Mouse (Mus musculus) heart, adult 2 months (tissue): Measurements from ENCODE around the gene AC124502.3. TPM values are rescaled to one million over a fixed set of nuclear protein-coding genes. Genes with fewer than 3 reads are reported as not detected.

Source experiments
- DNase-seq, 2 experiments: peaks; one replicate each; pipeline ENCODE4 v3.0.0; 2021
- H3K27ac ChIP-seq: fragments of 200-600 bp; 2 replicates; pipeline ENCODE4 v1.8.1; 2022
- H3K27me3 ChIP-seq: fragments of 200-500 bp; 2 replicates; pipeline ENCODE4 v1.6.1; 2012; ENCODE audit warnings: mild to moderate bottlenecking, low read length, inconsistent platforms, mixed read lengths; ENCODE audit not compliant: control insufficient read depth, insufficient read depth
- H3K36me3 ChIP-seq: fragments of 200-500 bp; 2 replicates; pipeline ENCODE4 v1.6.1; 2012; ENCODE audit warnings: low read length, inconsistent platforms; ENCODE audit not compliant: control insufficient read depth, insufficient read depth
- H3K4me1 ChIP-seq: fragments of 200-500 bp; 2 replicates; pipeline ENCODE4 v1.6.1; 2011; ENCODE audit warnings: low read length; ENCODE audit not compliant: control insufficient read depth, insufficient read depth
- H3K4me3 ChIP-seq: fragments of 200-600 bp; 2 replicates; pipeline ENCODE4 v1.8.1; 2022
- H3K79me2 ChIP-seq: fragments of 200-500 bp; replicated peaks from 2 replicates; pipeline ENCODE4 v1.6.1; 2012; ENCODE audit warnings: mild to moderate bottlenecking, inconsistent platforms, low read length, moderate library complexity, mixed read lengths; ENCODE audit not compliant: control insufficient read depth, insufficient read depth
- H3K9ac ChIP-seq: fragments of 200-500 bp; 2 replicates; pipeline ENCODE4 v1.6.1; 2012; ENCODE audit warnings: low read depth, mild to moderate bottlenecking, control low read depth, inconsistent platforms, low read length, mixed read lengths
- CTCF ChIP-seq: fragments of 200-600 bp; IDR thresholded peaks from 2 replicates; pipeline ENCODE4 v1.8.1; 2022; ENCODE audit warnings: antibody characterized with exemption, mild to moderate bottlenecking, moderate library complexity
- EP300 ChIP-seq: fragments of 200-500 bp; IDR thresholded peaks from 2 replicates; pipeline ENCODE4 v1.6.1; 2011; ENCODE audit warnings: low read depth, low read length, control low read depth; ENCODE audit not compliant: insufficient read depth
- POLR2A ChIP-seq: fragments of 200-500 bp; IDR thresholded peaks from 2 replicates; pipeline ENCODE4 v1.6.1; 2011; ENCODE audit warnings: mild to moderate bottlenecking, low read depth, low read length, control low read depth; ENCODE audit not compliant: insufficient read depth
- WGBS: fragments of 180-500 bp; shearing (Covaris S2); methylation state at CpG from one replicate; pipeline ENCODE4 v1.1.7; 2018; 5-methylcytosine and 5-hydroxymethylcytosine counted together
- intact Hi-C: fragments of 180-260 bp; cut with DNase I; formaldehyde crosslinking; loops from one replicate; pipeline ENCODE4 v1.15.1; 2025
- polyA plus RNA-seq: library from polyadenylated mRNA; depleted of rRNA; stranded (reverse); fragments of >200 nt; gene quantifications from 2 replicates; pipeline ENCODE4 v1.2.3, GENCODE M21; 2012
- total RNA-seq, 2 experiments: library from RNA; stranded (reverse); gene quantifications; 2 replicates each; pipeline ENCODE4 v1.2.3; 2021

The AC124502.3 gene
- total and polyA plus RNA-seq, 3 experiments, result 0.08 to 2.3 (median 1.3) TPM

DNA sequence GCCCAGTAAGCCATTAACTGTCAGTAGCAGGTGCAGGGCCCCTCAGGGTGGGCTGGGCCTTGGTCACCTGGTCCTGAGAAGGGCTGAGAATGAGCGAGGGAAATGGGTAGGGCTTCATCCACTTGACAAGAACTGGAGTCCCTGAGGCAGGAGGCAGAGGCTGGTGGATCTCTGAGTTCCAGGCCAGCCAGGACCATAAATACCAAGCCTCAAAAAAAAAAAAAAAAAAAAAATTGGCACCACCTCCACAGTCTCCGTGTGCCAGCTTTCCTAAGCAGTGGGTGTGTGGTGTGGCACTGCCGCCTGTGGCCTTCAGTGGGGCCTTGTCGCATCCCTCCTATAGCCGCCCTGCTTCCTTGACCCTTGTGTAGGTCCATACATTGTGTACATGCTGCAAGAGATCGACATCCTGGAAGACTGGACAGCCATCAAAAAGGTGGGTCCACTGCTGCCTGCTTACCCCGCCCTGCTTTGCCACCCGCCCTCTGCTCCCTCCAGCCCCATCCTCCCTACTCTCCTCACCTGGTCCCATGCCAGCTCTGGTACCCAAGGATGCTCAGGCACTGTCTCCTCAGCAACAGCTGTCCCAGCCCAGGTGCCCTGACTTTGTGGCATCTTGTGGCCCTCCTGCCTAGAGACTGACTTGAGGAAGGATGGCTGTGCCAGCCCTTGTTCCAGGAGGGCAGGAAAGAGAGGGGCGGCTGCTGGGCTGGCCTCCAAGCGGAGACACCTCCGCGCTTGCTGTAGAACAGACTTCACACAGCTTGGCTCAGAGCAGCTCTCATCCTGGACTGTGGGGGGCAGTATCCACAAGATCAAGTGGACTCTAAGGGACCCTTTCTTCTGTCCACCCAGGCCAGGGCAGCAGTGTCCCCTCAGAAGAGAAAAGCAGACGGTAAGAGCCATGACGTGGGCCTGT, 9.7 kb downstream of the AC124502.3 start:
- no peak for DNase-seq
- H3K4me1 ChIP-seq, result peaks cover 4% of the 10 kb centered on the region
- no peaks in the 10 kb centered on the region for H3K36me3 ChIP-seq
- TF ChIP-seq EP300 (no peak), POLR2A (no peak), CTCF (no peak)
- H3K9ac ChIP-seq, result no peak overlapping the region
- intact Hi-C loops, result no loop called here
- no peaks in the 10 kb centered on the region for H3K27me3 ChIP-seq
- 86% methylated on average over 14 of the region's 14 CpGs for WGBS
- no peak overlapping the region for H3K4me3 ChIP-seq
- H3K79me2 ChIP-seq, result no peaks in the 10 kb centered on the region
- H3K27ac ChIP-seq, result no peak overlapping the region

DNA sequence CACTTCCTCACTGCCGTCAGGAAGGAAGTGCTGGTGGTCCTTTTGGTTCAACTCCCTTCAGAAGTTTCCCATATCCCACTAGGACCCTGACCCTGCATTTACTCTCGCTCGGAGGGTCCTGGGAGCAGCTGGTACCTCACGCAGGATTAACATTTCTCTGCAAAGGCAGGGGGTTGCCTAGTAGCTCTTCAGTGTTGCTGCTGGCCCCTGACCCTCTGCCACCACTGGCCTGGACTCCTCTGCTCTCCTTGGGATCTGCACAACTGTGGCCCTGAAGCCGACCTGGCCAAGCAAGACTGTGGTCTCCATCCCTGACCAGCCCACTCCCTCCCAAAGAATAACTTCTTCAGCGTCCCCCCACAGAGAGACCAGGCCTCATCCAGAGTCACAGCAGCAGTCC, 10.6 kb downstream of the AC124502.3 start:
- no peaks in the 10 kb centered on the region for H3K27me3 ChIP-seq
- no peak overlapping the region for H3K9ac ChIP-seq
- no peak overlapping the region for H3K4me3 ChIP-seq
- 91% methylated on average over 6 of the region's 6 CpGs for WGBS
- no peaks in the 10 kb centered on the region for H3K79me2 ChIP-seq
- DNase-seq, result no peak
- H3K27ac ChIP-seq, result no peak overlapping the region
- no peak for TF ChIP-seq CTCF
- no peak for TF ChIP-seq POLR2A
- no peak for TF ChIP-seq EP300
- H3K36me3 ChIP-seq, result no peaks in the 10 kb centered on the region
- peaks cover 4% of the 10 kb centered on the region for H3K4me1 ChIP-seq
- intact Hi-C loops, result no loop called here

DNA sequence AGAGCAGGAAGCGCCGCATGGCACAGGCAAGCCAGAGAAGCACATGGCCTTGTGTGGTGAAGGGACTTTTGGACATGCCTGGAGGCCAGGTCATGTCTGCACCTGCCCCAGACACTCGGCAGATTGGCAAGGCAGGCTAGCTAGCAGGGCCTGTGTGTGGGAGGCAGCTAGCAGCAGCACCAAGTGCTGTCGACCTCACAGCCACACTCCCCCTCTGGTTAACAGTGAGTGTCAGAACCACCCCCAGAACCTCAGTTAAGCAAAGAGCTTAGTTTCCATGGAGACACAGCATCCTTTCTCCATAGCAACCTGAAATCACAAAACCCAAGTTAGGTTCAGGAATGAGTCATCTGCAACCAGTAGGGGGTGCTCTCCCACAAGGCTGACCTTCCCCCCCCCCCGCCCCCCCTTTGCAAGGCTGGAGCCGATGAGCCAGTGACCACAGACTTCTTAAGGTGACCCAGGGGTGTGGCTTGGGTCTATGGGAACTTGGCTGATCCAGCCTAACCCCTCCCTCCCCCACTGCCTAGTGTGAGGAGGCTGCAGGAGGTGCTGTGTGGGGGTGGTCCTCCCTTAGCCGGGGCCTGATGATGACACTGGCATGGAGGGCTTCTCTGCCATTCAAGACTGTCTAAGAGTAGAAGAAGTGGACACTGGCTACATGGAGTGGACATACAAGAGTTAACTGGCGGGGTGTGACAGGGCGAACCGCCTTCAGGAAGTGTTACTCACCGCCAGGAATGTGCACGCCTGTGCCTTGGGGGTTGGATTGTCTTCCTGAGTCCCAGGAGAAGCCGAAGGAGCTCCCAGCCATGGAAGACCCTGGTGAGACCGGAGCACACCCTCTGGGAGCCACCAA, 11.6 kb downstream of the AC124502.3 start, which contains the start of gene Rin1:
TSS of gene Rin1 (plus strand) at position 435 of the 859 bp plus-strand sequence.
- peak within 1 kb of the TSS; percentile 56 for H3K9ac ChIP-seq
- 21% methylated on average over 14 of the region's 14 CpGs for WGBS

DNA sequence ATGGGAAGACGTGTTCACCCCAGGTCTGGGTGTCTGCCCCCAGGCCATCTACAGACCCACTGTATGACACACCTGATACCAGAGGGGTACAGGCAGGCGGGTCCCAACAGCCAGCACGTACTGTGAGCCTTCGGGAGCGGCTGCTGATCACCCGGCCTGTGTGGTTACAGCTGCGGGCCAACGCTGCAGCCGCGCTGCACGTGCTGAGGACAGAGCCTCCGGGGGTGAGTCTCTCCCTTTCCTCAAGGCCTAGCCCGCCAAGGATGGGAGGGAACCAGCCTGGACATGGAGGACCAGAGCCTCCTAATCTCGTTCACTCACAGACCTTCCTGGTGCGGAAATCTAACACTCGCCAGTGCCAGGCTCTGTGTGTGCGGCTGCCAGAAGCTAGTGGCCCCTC, 12.3 kb downstream of the AC124502.3 start:
- Histone ChIP-seq H3K27me3 (no peaks in the 10 kb centered on the region), H3K79me2 (no peaks in the 10 kb centered on the region), H3K4me1 (peaks cover 4% of the 10 kb centered on the region), H3K9ac (peak overlapping the region; percentile 56), H3K27ac (peak overlapping the region; percentile 67), H3K36me3 (no peaks in the 10 kb centered on the region), H3K4me3 (peak overlapping the region; percentile 46)
- intact Hi-C loops, result no loop called here
- DNase-seq, result peak in 1 of 2 experiments; percentile 50
- WGBS, result 16% methylated on average over 17 of the region's 17 CpGs
- TF ChIP-seq POLR2A, result no peak

More for the DNA sequence above, 11.6 kb downstream of the AC124502.3 start, which contains the start of gene Rin1:
- Histone ChIP-seq H3K4me3 (peak within 1 kb of the TSS; percentile 46), H3K36me3 (no peaks in the 10 kb centered on the region), H3K27me3 (no peaks in the 10 kb centered on the region), H3K27ac (peak within 1 kb of the TSS; percentile 67), H3K4me1 (peaks cover 4% of the 10 kb centered on the region), H3K79me2 (no peaks in the 10 kb centered on the region)
- intact Hi-C loops, result loop anchor here (1.0 kb wide), 1 partner anchor 23 kb away; no protein-coding TSS in a partner anchor
- TF ChIP-seq POLR2A, result peak; percentile 57
- TF ChIP-seq CTCF, result peak; percentile 82
- TF ChIP-seq EP300, result no peak
- DNase-seq, result peak; percentile 68 to 76

DNA sequence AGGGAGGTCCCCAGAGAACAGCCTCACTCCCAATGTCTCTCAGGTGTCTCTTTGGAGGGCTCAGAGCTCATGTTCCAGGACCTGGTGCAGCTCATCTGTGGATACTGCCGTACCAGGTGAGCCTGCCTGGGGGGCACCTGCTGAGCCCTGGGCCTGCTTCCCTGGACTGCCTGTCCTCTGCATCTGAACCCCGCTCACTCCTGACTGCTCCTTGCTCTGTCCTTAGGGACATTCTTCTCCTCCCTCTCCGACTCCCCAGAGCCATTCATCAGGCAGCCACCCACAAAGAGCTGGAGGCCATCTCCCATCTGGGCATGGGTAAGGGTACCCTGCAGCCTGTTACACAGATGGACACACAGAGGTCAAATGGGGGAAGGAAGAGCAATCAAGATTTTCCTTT, 12.8 kb downstream of the AC124502.3 start:
- WGBS, result 64% methylated on average over 3 of the region's 3 CpGs
- TF ChIP-seq CTCF (no peak), EP300 (no peak), POLR2A (no peak)
- Histone ChIP-seq H3K4me1 (peaks cover 4% of the 10 kb centered on the region), H3K79me2 (no peaks in the 10 kb centered on the region), H3K9ac (no peak overlapping the region), H3K36me3 (no peaks in the 10 kb centered on the region), H3K27me3 (no peaks in the 10 kb centered on the region), H3K4me3 (peak overlapping the region; percentile 46; the same call in 1 of the 2 replicates), H3K27ac (no peak overlapping the region; the same call in 1 of the 2 replicates)
- intact Hi-C loops, result no loop called here
- DNase-seq, result no peak
